8 mouse cellular contexts compared by ENCODE assay signal in genomic region chr8:95432471-95432870, GRCm38 (mm10). TPM values are rescaled to one million over a fixed set of nuclear protein-coding genes. Genes with fewer than 3 reads are reported as not detected.
A peak's percentile ranks its signal among the peaks of the same experiment; 100 is the strongest.
DNase-seq lines count a peak whose midpoint lies in the region; ATAC-seq lines count a peak whose summit lies in the region.

No protein-coding gene starts in this region.

- peaks cover 67% of the 10 kb centered on the region for H3K4me1 ChIP-seq in forebrain, embryonic 10.5 days
- H3K4me1 ChIP-seq in forebrain, embryonic 11.5 days (replicated peaks; ENCODE audit: control insufficient read depth, insufficient read depth, low read length), result peaks cover 18% of the 10 kb centered on the region
- H3K4me1 ChIP-seq in limb, embryonic 12.5 days (replicated peaks), result peaks cover 43% of the 10 kb centered on the region
- H3K4me1 ChIP-seq in limb, embryonic 10.5 days, result peaks cover 33% of the 10 kb centered on the region
- H3K4me1 ChIP-seq in hindbrain, embryonic 16.5 days (ENCODE audit: control insufficient read depth, insufficient read depth, low read depth, low read length), result peaks cover 50% of the 10 kb centered on the region
- H3K4me1 ChIP-seq in midbrain, embryonic 16.5 days (ENCODE audit: control insufficient read depth, insufficient read depth, low read length), result peaks cover 56% of the 10 kb centered on the region

- H3K4me2 ChIP-seq in forebrain, embryonic 11.5 days (ENCODE audit: low read depth, low read length, severe bottlenecking), result no peak overlapping the region
- H3K4me2 ChIP-seq in limb, embryonic 12.5 days, result peak overlapping the region; percentile 87; the same call in 1 of the 2 replicates
- H3K4me2 ChIP-seq in hindbrain, embryonic 16.5 days (ENCODE audit: low read length), result peak overlapping the region; percentile 62
- H3K4me2 ChIP-seq in midbrain, embryonic 16.5 days (ENCODE audit: low read length), result peak overlapping the region; percentile 70; the same call in 1 of the 2 replicates

- peaks cover 10% of the 10 kb centered on the region for H3K36me3 ChIP-seq in forebrain, embryonic 10.5 days (replicated peaks)
- H3K36me3 ChIP-seq in forebrain, embryonic 11.5 days (ENCODE audit: control insufficient read depth, insufficient read depth, low read length), result no peaks in the 10 kb centered on the region
- peaks cover 3% of the 10 kb centered on the region; the same call in 1 of the 2 replicates for H3K36me3 ChIP-seq in limb, embryonic 12.5 days
- peaks cover 16% of the 10 kb centered on the region for H3K36me3 ChIP-seq in limb, embryonic 10.5 days
- H3K36me3 ChIP-seq in hindbrain, embryonic 16.5 days (ENCODE audit: control insufficient read depth, insufficient read depth, low read length), result no peaks in the 10 kb centered on the region
- no peaks in the 10 kb centered on the region for H3K36me3 ChIP-seq in midbrain, embryonic 16.5 days (ENCODE audit: control insufficient read depth, insufficient read depth, low read length)

- H3K9ac ChIP-seq in forebrain, embryonic 11.5 days (ENCODE audit: low read length), result no peak overlapping the region
- H3K9ac ChIP-seq in limb, embryonic 12.5 days (replicated peaks), result no peak overlapping the region
- no peak overlapping the region for H3K9ac ChIP-seq in hindbrain, embryonic 16.5 days (ENCODE audit: low read depth, low read length)
- H3K9ac ChIP-seq in midbrain, embryonic 16.5 days (ENCODE audit: low read depth, low read length), result 0 out of 2 replicates have a peak overlapping the region, but pooled peaks have one; percentile 22

- 91% methylated on average over 3 of the region's 3 CpGs for WGBS in forebrain, embryonic 10.5 days
- 92% methylated on average over 3 of the region's 3 CpGs for whole genome bisulfite sequencing in forebrain, embryonic 11.5 days
- 82% methylated on average over 3 of the region's 3 CpGs for WGBS in limb, embryonic 12.5 days
- WGBS in limb, embryonic 10.5 days, result 90% methylated on average over 3 of the region's 3 CpGs
- WGBS in hindbrain, embryonic 16.5 days, result 63% methylated on average over 3 of the region's 3 CpGs
- 71% methylated on average over 3 of the region's 3 CpGs for WGBS in midbrain, embryonic 16.5 days

- no peaks in the 10 kb centered on the region for H3K9me3 ChIP-seq in forebrain, embryonic 10.5 days
- no peaks in the 10 kb centered on the region for H3K9me3 ChIP-seq in forebrain, embryonic 11.5 days (ENCODE audit: control insufficient read depth, low read length)
- H3K9me3 ChIP-seq in limb, embryonic 12.5 days, result no peaks in the 10 kb centered on the region
- no peaks in the 10 kb centered on the region for H3K9me3 ChIP-seq in limb, embryonic 10.5 days (replicated peaks)
- no peaks in the 10 kb centered on the region for H3K9me3 ChIP-seq in hindbrain, embryonic 16.5 days (ENCODE audit: control insufficient read depth, low read length)
- H3K9me3 ChIP-seq in midbrain, embryonic 16.5 days (replicated peaks; ENCODE audit: control insufficient read depth, low read length, poor library complexity, severe bottlenecking), result no peaks in the 10 kb centered on the region

- no peak for ATAC-seq in forebrain, embryonic 11.5 days (replicated peaks; ENCODE audit: low FRiP score)
- no peak for ATAC-seq in limb, embryonic 12.5 days (ENCODE audit: insufficient number of reproducible peaks, insufficient read depth, low FRiP score, low TSS enrichment, low read depth)
- ATAC-seq in hindbrain, embryonic 16.5 days, result no peak
- no peak for ATAC-seq in midbrain, embryonic 16.5 days

- no peak for DNase-seq in forebrain, embryonic 10.5 days (ENCODE audit: extremely low spot score, low spot score)
- DNase-seq in forebrain, embryonic 11.5 days (ENCODE audit: low spot score), result no peak
- no peak for DNase-seq in limb, embryonic 10.5 days (ENCODE audit: low spot score)
- DNase-seq in urinary bladder, postnatal 14 days (ENCODE audit: low spot score), result no peak
- no peak for DNase-seq in right cerebral cortex, postnatal 36 days (ENCODE audit: low spot score in 2 of 2)

- H3K4me3 ChIP-seq in forebrain, embryonic 10.5 days, result peak overlapping the region; percentile 92; the same call in 1 of the 2 replicates
- no peak overlapping the region for H3K4me3 ChIP-seq in forebrain, embryonic 11.5 days (ENCODE audit: low read depth, low read length)
- 0 out of 2 replicates have a peak overlapping the region, but pooled peaks have one; percentile 85 for H3K4me3 ChIP-seq in limb, embryonic 12.5 days (replicated peaks)
- no peak overlapping the region for H3K4me3 ChIP-seq in limb, embryonic 10.5 days
- H3K4me3 ChIP-seq in hindbrain, embryonic 16.5 days (ENCODE audit: low read length), result peak overlapping the region; percentile 96; the same call in 1 of the 2 replicates
- H3K4me3 ChIP-seq in midbrain, embryonic 16.5 days (ENCODE audit: low read depth, low read length), result no peak overlapping the region; the same call in 1 of the 2 replicates

- H3K27ac ChIP-seq in forebrain, embryonic 10.5 days, result no peak overlapping the region
- no peak overlapping the region for H3K27ac ChIP-seq in forebrain, embryonic 11.5 days (ENCODE audit: low read depth, low read length)
- no peak overlapping the region for H3K27ac ChIP-seq in limb, embryonic 12.5 days
- H3K27ac ChIP-seq in limb, embryonic 10.5 days, result no peak overlapping the region
- no peak overlapping the region for H3K27ac ChIP-seq in hindbrain, embryonic 16.5 days (ENCODE audit: low read depth, low read length)
- H3K27ac ChIP-seq in midbrain, embryonic 16.5 days (ENCODE audit: low read length), result no peak overlapping the region

- H3K27me3 ChIP-seq in forebrain, embryonic 10.5 days (ENCODE audit: poor library complexity, severe bottlenecking), result no peaks in the 10 kb centered on the region
- H3K27me3 ChIP-seq in forebrain, embryonic 11.5 days (ENCODE audit: control insufficient read depth, insufficient read depth, low read length), result no peaks in the 10 kb centered on the region
- no peaks in the 10 kb centered on the region for H3K27me3 ChIP-seq in limb, embryonic 12.5 days
- H3K27me3 ChIP-seq in limb, embryonic 10.5 days (ENCODE audit: low read depth, poor library complexity, severe bottlenecking), result no peaks in the 10 kb centered on the region
- no peaks in the 10 kb centered on the region for H3K27me3 ChIP-seq in hindbrain, embryonic 16.5 days (replicated peaks; ENCODE audit: control insufficient read depth, insufficient read depth, low read length)
- H3K27me3 ChIP-seq in midbrain, embryonic 16.5 days (ENCODE audit: control insufficient read depth, insufficient read depth, low read depth, low read length), result no peaks in the 10 kb centered on the region

RNA-seq across cellular contexts. Expression of gene Cfap20, which starts 2.2 kb away (rescaled TPM):
- polyA plus RNA-seq in forebrain, embryonic 10.5 days (2016; fragmentation: Nextera tagmentation; extraction: Ambion mirVana), result 144 and 146 TPM in 2 replicates
- 145 and 147 TPM in 2 replicates for polyA plus RNA-seq in forebrain, embryonic 11.5 days (2014; fragmentation: Nextera tagmentation; extraction: Ambion mirVana)
- 136 and 144 TPM in 2 replicates for polyA plus RNA-seq in limb, embryonic 12.5 days (2016; fragmentation: Nextera tagmentation; extraction: Ambion mirVana)
- 134 and 143 TPM in 2 replicates for polyA plus RNA-seq in limb, embryonic 10.5 days (2016; fragmentation: Nextera tagmentation; extraction: Ambion mirVana)
- polyA plus RNA-seq in hindbrain, embryonic 16.5 days (2015; fragmentation: Nextera tagmentation; extraction: Ambion mirVana), result 121 and 124 TPM in 2 replicates
- 122 and 128 TPM in 2 replicates for polyA plus RNA-seq in midbrain, embryonic 16.5 days (2015; fragmentation: Nextera tagmentation; extraction: Ambion mirVana)

RNA-seq across cellular contexts. Expression of gene Csnk2a2, which starts 57.4 kb away (rescaled TPM):
- polyA plus RNA-seq in forebrain, embryonic 10.5 days (2016; fragmentation: Nextera tagmentation; extraction: Ambion mirVana), result 15.2 and 15.9 TPM in 2 replicates
- 17.1 and 21.2 TPM in 2 replicates for polyA plus RNA-seq in forebrain, embryonic 11.5 days (2014; fragmentation: Nextera tagmentation; extraction: Ambion mirVana)
- polyA plus RNA-seq in limb, embryonic 12.5 days (2016; fragmentation: Nextera tagmentation; extraction: Ambion mirVana), result 12.6 and 14.0 TPM in 2 replicates
- 14.0 and 16.4 TPM in 2 replicates for polyA plus RNA-seq in limb, embryonic 10.5 days (2016; fragmentation: Nextera tagmentation; extraction: Ambion mirVana)
- 6.2 and 7.5 TPM in 2 replicates for polyA plus RNA-seq in hindbrain, embryonic 16.5 days (2015; fragmentation: Nextera tagmentation; extraction: Ambion mirVana)
- 6.8 and 8.3 TPM in 2 replicates for polyA plus RNA-seq in midbrain, embryonic 16.5 days (2015; fragmentation: Nextera tagmentation; extraction: Ambion mirVana)

Comparison
In these comparisons a context has a peak if more than half of its experiments do, and no peak if none do; other contexts are left out.
1. H3K4me3 ChIP-seq: peak in forebrain, embryonic 10.5 days (single experiment), limb, embryonic 12.5 days (single experiment) and hindbrain, embryonic 16.5 days (single experiment); none in forebrain, embryonic 11.5 days (single experiment), limb, embryonic 10.5 days (single experiment) and midbrain, embryonic 16.5 days (single experiment).